Mouse (Mus musculus) heart, postnatal 0 days (tissue): Measurements from ENCODE around the gene Gosr2.

ENCODE experiments used
- CTCF ChIP-seq: IDR thresholded peaks from 2 replicates; pipeline ENCODE4 v1.5.1; 2016; ENCODE audit warnings: antibody characterized with exemption, control low read depth, low read depth
- EP300 ChIP-seq: IDR thresholded peaks from 2 replicates; pipeline ENCODE4 v1.6.1; 2016; ENCODE audit warnings: antibody characterized with exemption, low read depth

GRCm38 (mm10) chr11:103729282-103729985 is 31.7 kb upstream of the Gosr2 start:
- TF ChIP-seq EP300 (no peak), CTCF (no peak)
